Mouse (Mus musculus) embryonic facial prominence, embryonic 11.5 days (tissue): ENCODE measurements around the gene Slc9a4. TPM values are rescaled to one million over a fixed set of nuclear protein-coding genes. Genes with fewer than 3 reads are reported as not detected.
A peak's percentile ranks its signal among the peaks of the same experiment; 100 is the strongest.

ENCODE experiments used
- ATAC-seq: fragments of 200-750 bp; cut with Nextera tagmentation; replicated peaks from 2 replicates; pipeline ENCODE4 v1.8.0; 2017; ENCODE audit warnings: low read depth; ENCODE audit not compliant: insufficient number of reproducible peaks, low FRiP score, low TSS enrichment
- DNase-seq: peaks from one replicate; pipeline ENCODE4 v3.0.0-alpha.2; 2015; ENCODE audit warnings: low spot score
- H3K27ac ChIP-seq: fragments of 300-500 bp; sonication (generic); replicated peaks from 2 replicates; pipeline ENCODE4 v1.5.1; 2014; ENCODE audit warnings: mild to moderate bottlenecking, low read depth, low read length, control low read depth
- H3K27me3 ChIP-seq: fragments of 300-500 bp; sonication (generic); 2 replicates; pipeline ENCODE4 v1.6.1; 2014; ENCODE audit warnings: mild to moderate bottlenecking, low read length, moderate library complexity, mixed read lengths; ENCODE audit not compliant: control insufficient read depth, insufficient read depth
- H3K36me3 ChIP-seq: fragments of 300-500 bp; sonication (generic); replicated peaks from 2 replicates; pipeline ENCODE4 v1.6.1; 2014; ENCODE audit warnings: low read depth, mild to moderate bottlenecking, low read length, moderate library complexity, mixed read lengths; ENCODE audit not compliant: control insufficient read depth, insufficient read depth
- H3K4me1 ChIP-seq: fragments of 300-500 bp; sonication (generic); 2 replicates; pipeline ENCODE4 v1.6.1; 2014; ENCODE audit warnings: low read length, mixed read lengths; ENCODE audit not compliant: control insufficient read depth, insufficient read depth
- H3K4me2 ChIP-seq: fragments of 300-500 bp; sonication (generic); 2 replicates; pipeline ENCODE4 v1.6.1; 2014; ENCODE audit warnings: low read depth, mild to moderate bottlenecking, control low read depth, low read length, moderate library complexity
- H3K4me3 ChIP-seq: fragments of 300-500 bp; sonication (generic); 2 replicates; pipeline ENCODE4 v1.5.1; 2014; ENCODE audit warnings: low read depth, low read length, control low read depth
- H3K9ac ChIP-seq: fragments of 300-500 bp; sonication (generic); replicated peaks from 2 replicates; pipeline ENCODE4 v1.6.1; 2014; ENCODE audit warnings: mild to moderate bottlenecking, control low read depth, low read length
- H3K9me3 ChIP-seq: fragments of 300-500 bp; sonication (generic); replicated peaks from 2 replicates; pipeline ENCODE4 v1.6.1; 2016; ENCODE audit warnings: mild to moderate bottlenecking, low read length, inconsistent platforms, mixed read lengths; ENCODE audit not compliant: control insufficient read depth
- WGBS: fragments of 180-500 bp; shearing (Covaris S2); extraction: QIAGEN DNeasy Blood & Tissue Kit; methylation state at CpG from one replicate; pipeline ENCODE4 v1.1.7; 2014; 5-methylcytosine and 5-hydroxymethylcytosine counted together
- polyA plus RNA-seq: library from polyadenylated mRNA; unstranded; fragments of >200 nt; fragmentation: Nextera tagmentation; extraction: Ambion mirVana; gene quantifications from 2 replicates; pipeline ENCODE4 v1.2.1, GENCODE M21; 2014

Gene Slc9a4
- not detected in 2 replicates for polyA plus RNA-seq

DNA sequence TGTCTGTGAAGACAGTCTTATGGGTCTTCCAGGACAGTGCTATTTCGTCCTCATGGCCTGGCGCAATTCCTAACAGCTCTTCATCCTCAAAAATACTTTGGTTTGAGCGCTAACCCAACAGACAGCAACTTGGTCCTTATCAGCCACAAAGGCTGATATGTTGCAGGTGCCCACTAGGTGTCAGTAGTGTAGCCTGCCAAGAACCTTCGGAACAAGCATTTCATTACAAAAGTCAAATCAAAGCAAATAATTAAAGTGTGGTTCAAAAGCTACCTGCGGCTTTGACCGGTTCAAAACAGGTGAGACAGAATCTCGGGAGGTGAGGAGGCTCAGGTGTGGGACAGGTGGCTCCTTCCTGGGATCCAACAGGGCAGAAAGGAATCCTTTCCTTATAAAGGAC lies at the start of gene Slc9a4:
Gene Slc9a4, plus strand, starts transcription at position 298 of the 400 bp plus-strand sequence.
- 12% methylated on average over 7 of the region's 7 CpGs for WGBS
- Histone ChIP-seq H3K27ac (no peak within 1 kb of the TSS), H3K36me3 (no peaks in the 10 kb centered on the region), H3K4me2 (no peak within 1 kb of the TSS), H3K9ac (no peak within 1 kb of the TSS), H3K9me3 (no peaks in the 10 kb centered on the region), H3K27me3 (no peaks in the 10 kb centered on the region), H3K4me3 (no peak within 1 kb of the TSS), H3K4me1 (no peaks in the 10 kb centered on the region)
- ATAC-seq (no peak), DNase-seq (peak; percentile 70)

DNA sequence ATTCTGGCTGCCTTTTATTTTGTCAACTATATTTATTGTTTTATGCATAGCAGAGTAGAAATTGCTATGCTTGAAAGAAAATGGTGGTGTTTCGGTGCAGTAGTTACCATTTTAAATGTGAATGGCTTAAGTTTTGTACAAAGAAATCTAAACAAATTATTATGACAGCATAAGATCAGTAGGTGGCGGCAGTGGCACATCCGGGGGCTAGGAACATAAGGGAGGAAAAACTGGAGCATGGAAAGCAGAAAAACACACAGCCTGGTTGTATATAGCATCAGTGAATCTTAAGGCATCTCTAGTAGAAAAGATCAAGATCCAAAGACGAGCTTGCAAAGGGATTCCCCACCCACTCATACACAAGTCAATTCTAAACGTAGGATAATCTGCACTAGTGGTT lies 42.3 kb upstream of the Slc9a4 start:
- H3K9ac ChIP-seq, result no peak overlapping the region
- no peaks in the 10 kb centered on the region for H3K4me1 ChIP-seq
- no peaks in the 10 kb centered on the region for H3K9me3 ChIP-seq
- no peak overlapping the region for H3K4me3 ChIP-seq
- WGBS, result 77% methylated on average over 5 of the region's 5 CpGs
- no peak for DNase-seq
- ATAC-seq, result no peak
- no peaks in the 10 kb centered on the region for H3K27me3 ChIP-seq
- no peaks in the 10 kb centered on the region for H3K36me3 ChIP-seq
- no peak overlapping the region for H3K4me2 ChIP-seq
- H3K27ac ChIP-seq, result no peak overlapping the region

- DNase-seq (peak; percentile 89), ATAC-seq (no peak)
- no peak overlapping the region for H3K9ac ChIP-seq
- no peaks in the 10 kb centered on the region for H3K36me3 ChIP-seq
- no peaks in the 10 kb centered on the region for H3K4me1 ChIP-seq
- WGBS, result 1% methylated on average over 2 of the region's 2 CpGs
- no peaks in the 10 kb centered on the region for H3K9me3 ChIP-seq
- H3K4me3 ChIP-seq, result no peak overlapping the region
- H3K27ac ChIP-seq, result no peak overlapping the region
- H3K27me3 ChIP-seq, result no peaks in the 10 kb centered on the region
- no peak overlapping the region for H3K4me2 ChIP-seq
Measured at GRCm38 (mm10) chr1:40544650-40545049, 35.2 kb upstream of the Slc9a4 start.

GRCm38 (mm10) chr1:40546645-40547044 lies 33.2 kb upstream of the Slc9a4 start:
- no peak overlapping the region for H3K9ac ChIP-seq
- DNase-seq (no peak), ATAC-seq (no peak)
- no peaks in the 10 kb centered on the region for H3K9me3 ChIP-seq
- no peaks in the 10 kb centered on the region for H3K27me3 ChIP-seq
- WGBS, result 84% methylated on average over 4 of the region's 4 CpGs
- H3K4me1 ChIP-seq, result no peaks in the 10 kb centered on the region
- H3K27ac ChIP-seq, result no peak overlapping the region
- no peak overlapping the region for H3K4me3 ChIP-seq
- no peak overlapping the region for H3K4me2 ChIP-seq
- H3K36me3 ChIP-seq, result no peaks in the 10 kb centered on the region

GRCm38 (mm10) chr1:40547064-40547572 lies 32.8 kb upstream of the Slc9a4 start:
- no peaks in the 10 kb centered on the region for H3K9me3 ChIP-seq
- DNase-seq (no peak), ATAC-seq (no peak)
- no peaks in the 10 kb centered on the region for H3K36me3 ChIP-seq
- H3K4me1 ChIP-seq, result no peaks in the 10 kb centered on the region
- H3K27me3 ChIP-seq, result no peaks in the 10 kb centered on the region
- WGBS, result 80% methylated on average over 11 of the region's 11 CpGs
- H3K27ac ChIP-seq, result no peak overlapping the region
- H3K4me3 ChIP-seq, result no peak overlapping the region
- H3K9ac ChIP-seq, result no peak overlapping the region
- H3K4me2 ChIP-seq, result no peak overlapping the region

DNA sequence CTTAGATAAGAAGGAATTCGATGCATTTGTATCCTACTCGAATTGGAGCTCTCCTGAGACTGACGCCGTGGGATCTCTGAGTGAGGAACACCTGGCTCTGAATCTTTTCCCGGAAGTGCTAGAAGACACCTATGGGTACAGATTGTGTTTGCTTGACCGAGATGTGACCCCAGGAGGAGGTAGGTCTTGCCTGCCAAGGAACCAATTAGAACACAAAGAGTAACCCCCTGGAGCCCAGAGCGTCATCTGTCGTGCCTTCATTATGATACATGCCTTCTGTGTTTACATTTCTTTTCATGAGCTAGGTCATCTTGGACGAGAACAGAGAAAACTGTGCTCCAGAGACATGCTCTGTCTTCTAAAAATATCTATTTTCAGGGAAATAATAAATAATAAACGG lies 32.1 kb upstream of the Slc9a4 start:
- H3K36me3 ChIP-seq, result no peaks in the 10 kb centered on the region
- no peak overlapping the region for H3K4me3 ChIP-seq
- H3K27ac ChIP-seq, result no peak overlapping the region
- 65% methylated on average over 10 of the region's 10 CpGs for whole genome bisulfite sequencing
- H3K27me3 ChIP-seq, result no peaks in the 10 kb centered on the region
- no peaks in the 10 kb centered on the region for H3K9me3 ChIP-seq
- H3K9ac ChIP-seq, result no peak overlapping the region
- H3K4me2 ChIP-seq, result no peak overlapping the region
- ATAC-seq (no peak), DNase-seq (no peak)
- H3K4me1 ChIP-seq, result no peaks in the 10 kb centered on the region

DNA sequence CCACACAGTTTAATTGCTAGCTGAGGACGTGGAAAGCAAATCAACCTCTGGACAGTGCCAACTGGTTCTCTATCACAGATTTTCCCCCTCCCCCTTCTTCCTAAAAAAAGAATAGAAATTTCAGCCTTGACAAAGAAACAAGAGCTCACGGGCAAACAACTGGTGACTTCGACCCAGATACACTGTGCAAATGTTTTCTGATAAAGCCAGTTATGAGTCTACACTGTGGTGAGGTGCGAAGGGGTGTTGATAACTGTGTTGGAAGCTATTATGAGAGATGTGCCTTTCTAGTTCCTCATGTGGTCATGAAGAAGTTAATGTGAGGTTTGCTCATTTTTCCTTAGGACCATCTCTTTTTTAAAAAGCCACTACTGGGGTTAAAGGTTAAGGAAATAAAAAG lies 10.5 kb upstream of the Slc9a4 start:
- Histone ChIP-seq H3K36me3 (no peaks in the 10 kb centered on the region), H3K27me3 (no peaks in the 10 kb centered on the region), H3K4me2 (no peak overlapping the region), H3K9ac (no peak overlapping the region), H3K9me3 (no peaks in the 10 kb centered on the region), H3K4me3 (no peak overlapping the region), H3K4me1 (no peaks in the 10 kb centered on the region), H3K27ac (no peak overlapping the region)
- WGBS, result 79% methylated on average over 4 of the region's 4 CpGs
- ATAC-seq (no peak), DNase-seq (no peak)

DNA sequence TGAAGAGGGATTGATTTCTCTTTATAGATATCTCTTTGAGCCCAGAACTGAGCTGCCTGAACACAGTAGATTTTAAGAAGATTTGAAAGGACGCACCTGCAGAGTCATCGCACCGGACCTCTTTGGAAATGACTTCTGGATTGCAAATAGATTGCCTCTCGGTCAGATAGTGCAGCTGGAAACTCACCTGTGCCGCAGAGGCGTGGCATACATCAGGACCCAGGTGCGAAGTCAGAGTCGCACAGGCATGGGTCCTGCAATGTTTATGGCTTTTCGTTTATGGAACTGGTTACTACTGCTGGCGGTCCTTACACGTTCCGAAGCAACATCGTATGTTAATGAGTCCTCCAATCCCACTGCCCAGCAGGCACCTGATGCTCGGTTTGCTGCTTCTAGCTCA lies 388 bp downstream of the Slc9a4 start:
- Histone ChIP-seq H3K4me1 (no peaks in the 10 kb centered on the region), H3K27me3 (no peaks in the 10 kb centered on the region), H3K9me3 (no peaks in the 10 kb centered on the region), H3K4me2 (no peak overlapping the region), H3K9ac (no peak overlapping the region), H3K4me3 (no peak overlapping the region), H3K36me3 (no peaks in the 10 kb centered on the region), H3K27ac (no peak overlapping the region)
- ATAC-seq (no peak), DNase-seq (no peak)
- 60% methylated on average over 14 of the region's 14 CpGs for WGBS
